Mouse (Mus musculus): ENCODE measurements around the gene Eif1b.

The Eif1b gene

GRCm38 (mm10) chr9:120492010-120492399 lies at the start of gene Eif1b:
Gene Eif1b (plus strand): TSS chr9:120492232.
- DNase-seq, result no peak

DNA sequence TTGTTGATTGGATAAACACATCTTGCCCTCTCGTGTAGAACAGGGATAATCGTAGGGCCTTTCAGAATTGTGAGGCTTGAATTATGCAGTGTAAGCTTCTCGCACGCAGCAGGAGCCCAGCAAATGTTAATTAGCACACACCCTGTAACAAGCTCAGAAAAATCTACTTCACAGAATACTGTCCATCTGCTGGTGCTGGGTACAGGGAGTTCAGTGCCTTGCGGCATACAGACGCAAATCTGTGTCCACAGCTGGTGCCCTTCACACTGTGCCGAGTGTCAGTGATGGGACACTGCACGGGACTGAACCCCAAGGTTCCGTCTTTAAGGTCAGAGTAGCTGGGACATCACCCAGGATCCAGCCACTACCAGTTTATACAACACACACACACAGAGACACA lies 47.4 kb upstream of the Eif1b start:
- no peak for DNase-seq

GRCm38 (mm10) chr9:120449696-120450329 lies 42.2 kb upstream of the Eif1b start:
- no peak for DNase-seq

GRCm38 (mm10) chr9:120455768-120456655 lies 36.0 kb upstream of the Eif1b start:
- DNase-seq, result no peak

GRCm38 (mm10) chr9:120470431-120470830 lies 21.6 kb upstream of the Eif1b start:
- DNase-seq, result no peak

DNA sequence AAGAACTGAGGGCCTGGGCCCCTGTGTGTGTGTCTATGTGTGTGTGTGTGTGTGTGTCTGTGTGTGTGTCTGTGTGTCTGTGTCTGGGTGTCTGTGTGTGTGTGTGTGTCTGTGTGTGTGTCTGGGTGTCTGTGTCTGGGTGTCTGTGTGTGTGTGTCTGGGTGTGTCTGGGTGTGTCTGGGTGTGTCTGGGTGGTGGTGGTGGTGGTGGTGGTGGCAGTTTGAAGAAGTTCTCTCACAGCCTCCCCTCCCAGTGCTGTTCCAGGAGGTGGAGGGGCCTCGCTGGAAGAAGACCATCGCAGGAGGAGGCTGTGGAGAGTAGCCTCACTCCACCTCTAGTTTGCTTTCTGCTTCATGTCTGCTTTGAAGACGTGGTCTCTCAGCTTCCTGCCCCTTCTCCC lies 10.4 kb upstream of the Eif1b start:
- DNase-seq, result no peak

GRCm38 (mm10) chr9:120482382-120482781 lies 9.7 kb upstream of the Eif1b start:
- no peak for DNase-seq

DNA sequence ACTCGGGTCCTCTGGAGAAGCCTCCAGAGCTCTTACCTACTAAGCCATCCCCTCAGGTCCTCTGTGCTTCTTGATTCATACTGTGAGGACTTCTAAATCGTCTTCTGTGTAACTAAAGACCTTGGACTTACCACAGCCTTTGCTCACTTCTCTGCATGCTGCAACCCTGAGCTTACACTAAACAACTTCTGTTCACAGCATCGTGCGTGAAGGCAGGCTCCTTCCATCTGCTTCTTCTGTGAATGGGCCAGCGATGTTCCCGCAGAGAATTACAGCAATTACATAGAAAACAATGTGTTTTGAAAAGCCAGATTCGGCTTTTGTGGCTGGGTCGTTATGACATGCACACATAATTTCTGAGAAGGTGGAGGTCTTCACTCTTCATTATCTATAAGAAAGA lies 8.9 kb upstream of the Eif1b start:
- no peak for DNase-seq

DNA sequence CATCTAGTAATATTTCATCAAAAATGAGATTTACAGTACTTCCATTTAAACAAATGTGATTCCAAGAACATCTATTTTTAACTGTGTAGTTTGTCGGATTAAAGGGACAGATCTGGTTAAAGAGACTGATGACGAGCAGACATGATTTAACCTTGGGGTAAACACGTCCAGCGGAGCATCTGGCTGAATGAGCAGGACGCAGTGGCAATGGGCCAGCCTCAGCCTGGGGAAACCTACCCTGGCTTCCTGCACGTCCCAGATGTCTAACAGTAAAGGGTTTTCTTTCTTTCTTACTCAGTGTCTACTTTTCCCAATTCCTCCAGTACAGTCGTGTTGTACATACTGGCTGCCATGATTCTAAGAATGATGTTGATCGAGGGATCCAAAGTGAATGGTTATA lies 5.0 kb upstream of the Eif1b start:
- DNase-seq, result no peak

GRCm38 (mm10) chr9:120491509-120491908 lies 523 bp upstream of the Eif1b start:
- DNase-seq, result no peak

DNA sequence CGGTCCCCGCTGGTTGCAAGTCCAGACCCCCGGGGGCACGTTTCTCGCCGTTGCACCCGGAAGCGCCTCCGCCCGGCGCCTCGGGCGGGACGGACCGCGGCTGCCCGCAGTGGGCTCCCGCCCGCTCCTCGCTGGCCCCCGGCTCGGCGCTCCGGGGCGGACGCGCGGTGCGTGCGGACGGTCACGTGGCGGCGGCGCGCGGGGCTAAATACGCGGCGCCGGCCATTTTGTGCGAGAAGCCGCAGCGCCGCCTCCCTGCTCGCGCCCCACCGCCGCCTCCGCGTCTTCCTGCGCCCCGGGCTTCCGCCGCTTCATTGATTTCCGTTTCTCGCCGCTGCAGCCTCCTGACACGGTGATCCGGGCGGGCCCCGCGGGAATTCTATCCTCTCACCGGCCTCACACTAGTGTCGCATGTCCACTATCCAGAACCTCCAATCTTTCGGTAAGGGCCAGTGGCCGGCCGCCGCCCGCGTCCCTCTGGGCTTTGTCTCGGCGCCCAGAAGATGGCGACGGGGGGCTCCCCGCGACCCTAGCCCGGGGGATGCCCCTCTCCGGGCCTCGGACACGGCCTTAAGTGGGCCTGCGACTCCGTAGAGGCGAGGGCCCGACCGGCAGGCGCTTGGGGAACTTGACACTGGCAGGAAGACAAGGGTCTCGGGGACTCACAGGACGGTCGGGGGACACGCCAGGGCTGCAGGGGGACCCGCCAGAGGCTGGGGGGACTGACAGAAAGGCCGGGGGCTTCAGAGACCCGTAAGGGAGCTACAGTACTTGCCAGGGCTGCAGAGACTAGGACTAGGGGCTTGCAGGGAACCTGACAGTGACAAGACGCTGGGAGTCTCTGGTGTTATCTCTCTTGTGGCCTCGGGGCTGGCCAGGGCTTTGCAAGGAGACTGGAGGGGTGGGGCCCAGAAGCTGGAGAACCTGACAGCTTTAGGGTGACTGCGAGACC lies 644 bp downstream of the Eif1b start:
- DNase-seq, result peak; percentile 61 to 72

- no peak for DNase-seq
Observed at GRCm38 (mm10) chr9:120493781-120494180, 1.7 kb downstream of the Eif1b start.

DNA sequence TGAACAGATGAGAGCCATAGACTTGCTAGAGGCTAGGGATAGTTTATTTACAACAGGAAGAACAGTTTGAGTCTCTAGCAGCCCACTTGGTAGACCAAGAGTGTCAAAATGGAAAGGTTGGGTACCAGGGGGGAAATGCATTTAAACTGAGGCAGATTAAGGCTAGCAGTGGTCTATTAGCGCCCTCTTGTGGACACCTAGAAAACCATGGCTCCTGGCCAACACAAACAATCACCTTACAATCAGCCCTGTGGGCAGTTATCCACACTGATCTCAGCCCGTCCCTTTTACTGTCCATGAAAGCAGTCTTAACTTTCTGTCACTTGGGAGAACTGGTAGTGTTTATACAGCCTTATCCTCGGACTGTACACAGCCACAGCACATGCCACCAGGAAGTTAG lies 4.7 kb downstream of the Eif1b start:
- peak; percentile 52 to 75 for DNase-seq

DNA sequence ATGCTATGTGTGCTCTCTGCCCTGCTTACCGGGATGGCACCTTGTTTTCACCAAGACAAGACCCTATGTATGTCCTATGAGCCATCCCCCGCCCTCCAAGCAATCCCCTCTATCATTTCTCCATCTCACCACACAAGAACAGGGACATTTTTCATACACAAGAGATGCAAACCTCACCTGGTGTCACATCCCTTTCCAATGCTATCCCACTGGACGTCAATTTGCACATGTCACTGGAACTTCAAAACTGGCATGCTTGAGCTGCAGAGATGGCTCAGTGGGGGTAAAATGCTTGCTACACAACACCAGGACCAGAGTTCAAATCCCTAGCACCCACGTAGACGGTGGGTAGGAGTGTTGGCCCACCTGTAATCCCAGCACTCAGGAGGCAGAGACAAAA lies 6.0 kb downstream of the Eif1b start:
- no peak for DNase-seq

GRCm38 (mm10) chr9:120501191-120501902 lies 9.3 kb downstream of the Eif1b start:
- DNase-seq, result no peak

DNA sequence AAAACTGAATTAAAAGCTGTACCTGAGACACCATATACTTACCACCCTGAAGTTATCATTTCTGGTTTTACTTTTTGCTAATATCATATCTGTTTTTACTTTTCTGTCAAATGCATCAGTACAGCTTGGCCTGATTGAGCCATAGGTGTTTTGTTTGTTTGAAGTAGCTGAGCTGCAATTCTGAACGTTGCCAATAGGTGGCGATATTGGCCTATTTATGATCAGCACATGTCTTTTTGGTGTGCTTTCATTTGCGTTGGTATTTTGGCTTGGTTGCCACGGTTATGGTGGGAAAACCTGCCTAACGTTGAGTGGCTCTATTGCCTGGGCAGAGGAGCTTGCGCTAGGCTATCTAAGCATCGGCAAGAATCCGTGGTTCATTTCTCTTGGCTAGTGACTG lies 10.0 kb downstream of the Eif1b start:
- peak; percentile 50 to 82 for DNase-seq

GRCm38 (mm10) chr9:120504423-120504822 lies 12.4 kb downstream of the Eif1b start:
- no peak for DNase-seq

DNA sequence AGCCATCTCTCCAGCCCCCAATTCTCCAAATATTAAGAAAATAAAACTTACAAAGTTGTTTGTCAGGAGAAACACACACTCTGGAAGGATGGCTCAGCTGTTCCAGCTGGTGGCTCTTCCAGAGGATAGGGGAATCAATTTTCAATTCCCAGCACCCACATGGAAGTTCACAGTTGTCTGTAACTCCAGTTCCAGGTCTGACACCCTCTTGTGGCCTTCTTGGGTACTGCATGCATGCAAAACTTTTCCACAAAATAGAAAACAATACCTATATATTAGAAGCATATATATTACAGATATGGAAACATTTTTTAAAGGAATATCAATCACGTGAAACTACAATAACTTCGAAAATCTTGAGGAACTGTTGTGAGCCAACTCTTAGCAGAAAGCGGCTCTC lies 19.7 kb downstream of the Eif1b start:
- peak in 1 of 2 experiments; percentile 28 for DNase-seq

GRCm38 (mm10) chr9:120516720-120517119 lies 24.7 kb downstream of the Eif1b start:
- no peak for DNase-seq

DNA sequence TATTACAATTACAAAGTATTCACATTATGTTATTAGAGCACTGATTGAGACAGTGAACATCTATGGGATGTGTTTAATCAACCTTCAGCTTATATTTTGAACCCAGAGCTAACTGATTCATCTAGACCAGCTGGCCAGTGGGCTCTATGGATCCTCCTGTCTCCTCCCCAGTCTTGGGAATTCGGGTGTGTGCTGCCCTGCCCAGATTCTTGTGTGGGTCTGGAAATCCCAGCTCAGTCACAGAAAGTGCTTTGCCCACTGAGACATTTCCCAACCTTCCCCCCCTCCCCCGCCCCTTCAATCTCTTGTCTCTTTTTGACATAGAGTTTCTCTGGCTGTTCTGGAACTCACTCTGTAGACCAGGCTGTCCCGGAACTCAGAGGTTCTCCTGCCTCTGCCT lies 26.9 kb downstream of the Eif1b start:
- no peak for DNase-seq

GRCm38 (mm10) chr9:120519469-120520125 lies 27.6 kb downstream of the Eif1b start:
- no peak for DNase-seq

DNA sequence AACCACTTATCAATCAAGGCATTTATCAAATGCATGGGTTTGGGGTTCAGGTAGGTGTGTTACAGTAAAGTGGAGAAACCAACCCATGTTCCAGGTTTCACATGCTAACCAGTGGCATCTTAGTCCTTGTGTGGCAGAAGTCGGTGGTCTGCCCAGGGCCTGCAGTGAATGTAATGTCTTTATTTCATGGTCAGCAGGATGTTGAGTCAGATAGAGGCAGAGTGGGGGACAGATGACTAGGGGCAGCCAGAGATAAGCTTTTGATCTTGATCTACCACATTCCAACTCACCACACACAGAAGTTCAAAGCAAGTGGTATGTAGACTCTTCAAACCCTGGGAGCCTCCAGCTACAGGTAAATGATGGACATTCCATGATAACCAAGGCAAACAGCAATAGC lies 29.1 kb downstream of the Eif1b start:
- no peak for DNase-seq

Measured in kidney, adult 8-10 months (tissue).